Mouse (Mus musculus) urinary bladder, postnatal 36 days (tissue): Measurements from ENCODE around the gene Wnk1.

ENCODE experiments used
- DNase-seq, 2 experiments: peaks; one replicate each; pipeline ENCODE4 v3.0.0; 2022; ENCODE audit warnings: low spot score in 2 of 2, mixed read lengths in 1 of 2

The Wnk1 gene

GRCm38 (mm10) chr6:120040557-120040857 is 2.0 kb upstream of the Wnk1 start:
- no peak for DNase-seq

- peak; percentile 65 to 75 for DNase-seq
These were observed 1.4 kb upstream of the Wnk1 start for GRCm38 (mm10) chr6:120039668-120040556.

- peak; percentile 27 for DNase-seq
These were observed 738 bp upstream of the Wnk1 start for GRCm38 (mm10) chr6:120039256-120039563.

- peak; percentile 61 to 77 for DNase-seq
These were observed 671 bp downstream of the Wnk1 start for GRCm38 (mm10) chr6:120037636-120038365.

GRCm38 (mm10) chr6:120037004-120037635 is 1.4 kb downstream of the Wnk1 start:
- DNase-seq, result peak; percentile 59 to 60

GRCm38 (mm10) chr6:120024577-120024976 is 13.9 kb downstream of the Wnk1 start:
- no peak for DNase-seq

GRCm38 (mm10) chr6:120023746-120024145 is 14.7 kb downstream of the Wnk1 start:
- DNase-seq, result no peak

- no peak for DNase-seq
These were observed 16.4 kb downstream of the Wnk1 start for GRCm38 (mm10) chr6:120022042-120022441.

GRCm38 (mm10) chr6:120019697-120020096 is 18.8 kb downstream of the Wnk1 start:
- DNase-seq, result no peak

- no peak for DNase-seq
These were observed 25.3 kb downstream of the Wnk1 start for GRCm38 (mm10) chr6:120013125-120013524.

- DNase-seq, result no peak
These were observed 27.0 kb downstream of the Wnk1 start for GRCm38 (mm10) chr6:120011440-120011839.

- DNase-seq, result no peak
These were observed 27.5 kb downstream of the Wnk1 start for GRCm38 (mm10) chr6:120011001-120011400.

GRCm38 (mm10) chr6:120010535-120010934 is 27.9 kb downstream of the Wnk1 start:
- no peak for DNase-seq

GRCm38 (mm10) chr6:120001718-120002117 is 36.8 kb downstream of the Wnk1 start:
- no peak for DNase-seq

GRCm38 (mm10) chr6:119996480-119996879 is 42.0 kb downstream of the Wnk1 start:
- no peak for DNase-seq

- no peak for DNase-seq
These were observed 114.1 kb downstream of the Wnk1 start for GRCm38 (mm10) chr6:119924235-119925005.

- no peak for DNase-seq
These were observed 115.9 kb downstream of the Wnk1 start for GRCm38 (mm10) chr6:119922544-119922943.

- no peak for DNase-seq
These were observed 116.3 kb downstream of the Wnk1 start for GRCm38 (mm10) chr6:119922136-119922535.

GRCm38 (mm10) chr6:119918561-119919181 is 119.8 kb downstream of the Wnk1 start:
- no peak for DNase-seq

- DNase-seq, result no peak
These were observed 122.8 kb downstream of the Wnk1 start for GRCm38 (mm10) chr6:119915710-119916109.

- no peak for DNase-seq
These were observed 126.4 kb downstream of the Wnk1 start for GRCm38 (mm10) chr6:119912046-119912445.
